Mouse (Mus musculus) layer of hippocampus, postnatal 10 days (tissue): ENCODE results near the gene Hnrnpll. TPM values are rescaled to one million over a fixed set of nuclear protein-coding genes. Genes with fewer than 3 reads are reported as not detected.
"Not testable (repeated sequence)": the region's sequence is repeated elsewhere in the genome, so short reads cannot be mapped to it uniquely, and the experiment has no call there.

Experiments used
- DNase-seq, 2 experiments: peaks; one replicate each; pipeline ENCODE4 v3.0.0; 2021; ENCODE audit warnings: low spot score in 2 of 2
- total RNA-seq, 2 experiments: library from RNA; stranded (reverse); gene quantifications; 2 replicates each; pipeline ENCODE4 v1.2.3; 2021

The Hnrnpll gene
- total RNA-seq, 2 experiments from 2014 or later: 68.6 to 74.6 TPM

DNA sequence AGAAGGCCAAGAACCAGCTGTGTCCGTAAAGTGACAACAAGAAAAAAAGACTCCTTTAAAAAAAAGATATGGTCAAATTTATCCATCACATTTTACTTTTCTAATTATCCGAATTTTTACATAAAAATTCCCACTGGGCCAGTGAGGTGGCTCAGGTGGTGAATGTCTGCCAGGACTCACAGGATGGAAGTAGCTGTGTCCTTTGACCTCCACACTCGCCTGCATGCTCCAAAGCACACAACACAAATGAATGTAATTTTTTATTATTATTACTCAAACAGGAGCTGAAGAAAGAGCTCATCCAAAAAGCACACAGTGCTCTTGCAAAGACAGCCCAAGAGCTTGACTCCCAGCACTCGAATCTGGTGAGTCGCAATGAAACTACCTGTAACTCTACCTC, 2.0 kb downstream of the Hnrnpll start:
- no peak for DNase-seq

DNA sequence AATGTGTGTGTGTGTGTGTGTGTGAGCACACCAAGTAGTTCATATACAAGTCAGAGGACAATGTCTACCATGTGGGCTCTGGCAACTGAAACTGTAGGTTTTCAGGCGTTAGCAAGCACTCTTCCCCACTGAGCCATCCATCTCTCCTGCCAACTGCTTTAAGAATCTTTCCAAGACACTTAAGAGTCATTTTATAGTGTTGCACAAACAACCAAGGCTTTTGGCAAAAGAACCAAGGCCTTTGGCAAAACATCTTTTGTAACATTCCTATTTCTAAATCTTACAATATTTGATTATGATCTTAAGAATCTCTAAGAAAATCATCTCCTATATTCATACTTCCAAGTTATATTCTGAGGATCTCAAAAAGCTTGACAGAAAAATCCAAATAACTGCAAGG, 2.4 kb downstream of the Hnrnpll start:
- DNase-seq: no peak

GRCm38 (mm10) chr17:80058501-80058900, 3.6 kb downstream of the Hnrnpll start:
- no peak for DNase-seq

GRCm38 (mm10) chr17:80053931-80054734, 8.0 kb downstream of the Hnrnpll start:
- peak; percentile 15 to 30 for DNase-seq

DNA sequence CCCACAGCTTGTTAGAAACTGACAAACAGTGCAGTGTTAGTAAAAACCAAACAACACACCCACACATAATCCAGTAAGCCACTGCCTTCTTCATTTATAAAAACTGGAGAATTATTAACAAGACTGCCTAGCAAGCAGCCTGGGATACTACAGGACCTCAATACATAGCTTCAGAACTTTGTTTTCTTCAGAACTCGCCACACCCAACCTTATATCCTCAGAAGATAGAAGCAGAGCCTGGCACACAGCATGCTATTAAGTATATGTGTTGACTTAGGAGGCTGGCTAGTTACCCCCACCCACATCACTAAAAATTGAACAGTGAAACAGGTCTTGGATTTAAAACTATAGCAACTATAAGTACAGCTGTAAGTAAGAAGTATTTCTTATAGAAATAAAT, 10.5 kb downstream of the Hnrnpll start:
- DNase-seq: no peak

- DNase-seq: not testable (repeated sequence)
These were observed 12.8 kb downstream of the Hnrnpll start for GRCm38 (mm10) chr17:80049300-80049699.

- peak; percentile 60 to 66 for DNase-seq
These were observed 13.9 kb downstream of the Hnrnpll start for GRCm38 (mm10) chr17:80048230-80048629.

DNA sequence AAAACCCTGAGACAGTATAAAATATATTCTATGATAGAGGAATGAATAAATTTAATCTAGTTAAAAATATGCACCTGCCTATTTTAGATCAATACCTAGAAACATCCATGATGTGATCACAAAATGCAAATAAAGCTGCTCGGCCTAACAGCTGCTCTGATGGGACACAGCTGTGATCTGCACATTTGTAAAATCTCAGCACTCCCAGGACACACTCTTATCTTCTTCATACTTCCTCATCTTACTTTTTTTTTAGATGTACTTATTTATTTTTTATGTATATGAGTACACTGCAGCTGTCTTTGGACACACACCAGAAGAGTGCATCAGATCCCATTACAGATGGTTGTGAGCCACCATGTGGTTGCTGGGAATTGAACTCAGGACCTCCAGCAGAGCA, 20.4 kb downstream of the Hnrnpll start:
- no peak for DNase-seq

- no peak for DNase-seq
These were observed 33.5 kb downstream of the Hnrnpll start for GRCm38 (mm10) chr17:80028675-80029074.

GRCm38 (mm10) chr17:80026189-80026936, 35.8 kb downstream of the Hnrnpll start:
- no peak for DNase-seq

- no peak for DNase-seq
These were observed 40.0 kb downstream of the Hnrnpll start for GRCm38 (mm10) chr17:80022090-80022489.

- no peak for DNase-seq
These were observed 41.6 kb downstream of the Hnrnpll start for GRCm38 (mm10) chr17:80020495-80020894.

DNA sequence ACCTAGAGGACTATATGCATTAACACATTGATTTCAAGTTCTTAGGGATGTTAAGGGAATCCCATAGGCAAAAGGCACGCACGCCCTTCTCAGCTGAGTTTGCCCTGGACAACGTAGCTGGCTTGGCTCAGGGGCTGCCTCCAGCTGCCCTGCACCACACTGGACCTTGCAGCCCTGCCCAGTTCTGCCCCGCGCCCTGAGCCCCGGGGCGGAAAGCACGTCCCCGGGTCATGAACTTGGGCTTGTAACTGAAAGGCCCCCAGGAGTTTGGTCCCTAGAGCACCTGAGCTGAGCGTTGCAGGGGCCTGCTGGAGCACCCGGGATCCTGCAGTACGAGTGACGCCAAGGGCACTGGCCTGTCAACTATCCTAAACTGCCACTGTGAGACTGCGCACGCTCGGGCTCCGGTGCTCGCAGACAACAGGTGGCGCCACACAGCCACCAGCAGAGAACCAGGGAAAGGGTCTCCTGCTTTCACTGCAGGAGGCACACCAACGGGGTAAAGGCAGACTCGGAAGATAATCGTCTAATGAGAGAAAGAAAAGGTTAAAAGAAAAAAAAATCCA, 43.1 kb downstream of the Hnrnpll start:
- peak; percentile 29 to 51 for DNase-seq

DNA sequence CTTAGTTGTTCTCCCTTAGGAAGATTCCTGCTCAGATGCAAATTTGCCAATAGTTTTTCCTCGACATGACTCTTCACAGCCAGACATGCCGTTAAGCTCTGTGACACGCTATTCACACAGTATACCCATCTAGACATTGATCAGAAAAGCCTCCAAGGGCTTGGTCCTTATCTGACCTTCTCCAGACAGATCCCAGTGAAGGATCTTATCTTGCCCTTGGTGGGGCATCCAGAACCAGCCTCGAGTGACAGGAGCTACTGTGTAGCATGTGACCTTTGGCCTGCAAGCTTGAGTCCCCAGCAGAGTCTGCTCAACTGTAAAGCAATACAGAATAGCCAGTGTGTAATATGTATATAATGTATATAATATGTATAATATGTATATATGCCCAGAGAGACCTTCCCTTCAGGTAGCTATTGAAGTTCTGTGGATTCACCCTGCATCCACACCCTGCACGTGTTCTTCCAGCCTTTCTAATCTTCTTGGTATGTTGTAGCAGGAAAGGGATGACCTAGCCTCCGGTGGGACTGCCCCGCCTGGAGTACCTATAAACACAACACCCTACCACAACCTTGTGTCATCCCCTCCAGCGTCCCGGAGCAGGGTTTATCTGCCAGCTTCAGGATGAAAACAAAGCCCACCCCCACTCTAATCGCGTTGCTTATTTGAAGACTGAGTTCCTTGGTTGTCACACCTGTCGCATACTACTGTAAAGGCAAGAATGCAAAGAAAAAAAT, 43.7 kb downstream of the Hnrnpll start:
- DNase-seq: no peak

GRCm38 (mm10) chr17:80017389-80017788, 44.7 kb downstream of the Hnrnpll start:
- peak; percentile 67 to 69 for DNase-seq

DNA sequence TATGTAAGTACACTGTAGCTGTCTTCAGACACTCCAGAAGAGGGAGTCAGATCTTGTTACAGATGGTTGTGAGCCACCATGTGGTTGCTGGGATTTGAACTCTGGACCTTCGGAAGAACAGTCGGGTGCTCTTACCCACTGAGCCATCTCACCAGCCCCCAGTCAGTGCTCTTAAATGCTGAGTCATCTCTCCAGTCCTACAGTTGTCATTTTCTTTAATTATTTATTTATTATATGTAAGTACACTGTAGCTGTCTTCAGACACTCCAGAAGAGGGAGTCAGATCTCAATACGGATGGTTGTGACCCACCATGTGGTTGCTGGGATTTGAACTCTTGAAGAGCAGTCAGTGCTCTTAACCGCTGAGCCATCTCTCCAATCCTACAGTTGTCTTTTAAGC, 45.7 kb downstream of the Hnrnpll start:
- not testable (repeated sequence) for DNase-seq

DNA sequence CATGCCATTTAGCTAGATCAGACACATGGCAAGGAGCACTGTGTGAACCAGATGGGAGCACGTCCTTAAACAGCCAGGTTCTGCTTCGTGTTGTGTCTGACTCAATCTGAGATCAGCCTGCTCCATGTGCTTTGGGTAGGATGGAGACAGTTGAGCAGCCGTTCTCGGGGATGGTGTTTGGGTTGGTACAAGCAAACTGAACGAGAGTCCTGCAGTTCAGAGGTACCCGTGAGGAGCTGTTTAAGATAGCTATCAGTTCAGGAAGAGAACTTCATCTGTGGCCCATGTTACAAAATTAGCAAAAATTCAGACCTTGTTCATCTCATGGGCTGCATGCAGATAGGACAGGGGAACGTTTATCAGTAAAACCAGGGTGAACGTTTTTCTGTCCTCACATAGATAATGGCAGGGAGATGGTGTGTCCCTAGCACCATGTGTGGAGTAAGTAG, 47.7 kb downstream of the Hnrnpll start:
- DNase-seq: no peak

DNA sequence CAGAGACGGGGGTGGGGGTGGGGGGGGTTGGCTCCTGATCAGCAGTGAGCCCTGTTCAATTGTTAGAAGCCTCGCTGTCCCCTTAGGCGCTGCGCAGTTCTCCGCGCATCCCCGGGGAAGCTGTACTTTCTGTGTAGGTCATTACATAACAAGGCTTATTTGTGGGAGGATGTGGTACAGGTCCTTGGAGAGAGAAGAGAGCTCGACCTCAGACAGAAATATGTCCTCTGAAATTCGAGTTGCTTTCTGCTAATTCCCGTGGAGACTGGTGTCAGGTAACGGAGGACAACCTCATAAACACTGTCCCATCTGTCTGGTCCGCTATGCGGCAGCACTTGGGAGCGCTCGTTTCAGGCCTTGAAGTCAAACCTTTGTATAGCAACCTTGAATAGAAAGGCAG, 52.2 kb downstream of the Hnrnpll start:
- no peak for DNase-seq

GRCm38 (mm10) chr17:80008847-80009246, 53.3 kb downstream of the Hnrnpll start:
- DNase-seq: peak; percentile 29 to 51

- peak; percentile 65 to 68 for DNase-seq
These were observed 57.5 kb downstream of the Hnrnpll start for GRCm38 (mm10) chr17:80004345-80005239.
